Mouse (Mus musculus): ENCODE data around the gene Pde3b. TPM values are rescaled to one million over a fixed set of nuclear protein-coding genes. Genes with fewer than 3 reads are reported as not detected.

The Pde3b gene
- total RNA-seq, 1 experiment = 5.9 TPM

- Histone ChIP-seq H3K4me3 (ENCODE audit: insufficient read depth in 1 of 2, low read depth in 1 of 2, low read length in 2 of 2, poor library complexity in 1 of 2, severe bottlenecking in 1 of 2) (no peak overlapping the region), H3K4me1 (ENCODE audit: control insufficient read depth in 2 of 2, insufficient read depth in 2 of 2, low read length in 2 of 2, poor library complexity in 1 of 2) (peaks cover 2% of the 10 kb centered on the region in 2 experiments; a peak in 2 of 4 replicates), H3K9me3 (ENCODE audit: control insufficient read depth, insufficient read depth, low read depth, low read length) (no peaks in the 10 kb centered on the region), H3K27ac (ENCODE audit: insufficient read depth, low read depth, low read length, poor library complexity, severe bottlenecking) (no peak overlapping the region), H3K36me3 (ENCODE audit: control insufficient read depth, insufficient read depth, low read length, poor library complexity, severe bottlenecking) (no peaks in the 10 kb centered on the region), H3K9ac (ENCODE audit: insufficient read depth, low read depth, low read length, poor library complexity, severe bottlenecking) (no peak overlapping the region)
- DNase-seq (ENCODE audit: low read depth, low spot score) = no peak
- no peak for TF ChIP-seq CHD2 (IDR thresholded peaks at IDR 0.05; ENCODE audit: low read depth, low read length)
- TF ChIP-seq HCFC1 (IDR thresholded peaks at IDR 0.05; ENCODE audit: borderline replicate concordance, insufficient read depth, low read length) = no peak
- no peak for TF ChIP-seq ZC3H11A (IDR thresholded peaks at IDR 0.05; ENCODE audit: borderline replicate concordance, low read depth, low read length)
- no peak for TF ChIP-seq MAFK (IDR thresholded peaks at IDR 0.05; ENCODE audit: insufficient read depth, low read depth, low read length)
- no peak for TF ChIP-seq ZNF384 (IDR thresholded peaks at IDR 0.05; ENCODE audit: low read depth, low read length)
- in situ Hi-C loops (cut with MboI; ENCODE audit: low sequenced_read_pairs in 2 of 2, unreplicated experiment in 2 of 2) = no loop called here
Observed at GRCm38 (mm10) chr7:114480196-114480989, 65.3 kb downstream of the Pde3b start.

GRCm38 (mm10) chr7:114481008-114481407 is 65.9 kb downstream of the Pde3b start:
- H3K9ac ChIP-seq (ENCODE audit: insufficient read depth, low read depth, low read length, poor library complexity, severe bottlenecking) = no peak overlapping the region
- peaks cover 2% of the 10 kb centered on the region in 2 experiments; a peak in 2 of 4 replicates for H3K4me1 ChIP-seq (ENCODE audit: control insufficient read depth in 2 of 2, insufficient read depth in 2 of 2, low read length in 2 of 2, poor library complexity in 1 of 2)
- TF ChIP-seq MAFK (IDR thresholded peaks at IDR 0.05; ENCODE audit: insufficient read depth, low read depth, low read length) (no peak), ZNF384 (IDR thresholded peaks at IDR 0.05; ENCODE audit: low read depth, low read length) (no peak), ZC3H11A (IDR thresholded peaks at IDR 0.05; ENCODE audit: borderline replicate concordance, low read depth, low read length) (no peak), HCFC1 (IDR thresholded peaks at IDR 0.05; ENCODE audit: borderline replicate concordance, insufficient read depth, low read length) (no peak), CHD2 (IDR thresholded peaks at IDR 0.05; ENCODE audit: low read depth, low read length) (no peak)
- H3K27ac ChIP-seq (ENCODE audit: insufficient read depth, low read depth, low read length, poor library complexity, severe bottlenecking) = no peak overlapping the region
- no peaks in the 10 kb centered on the region for H3K36me3 ChIP-seq (ENCODE audit: control insufficient read depth, insufficient read depth, low read length, poor library complexity, severe bottlenecking)
- H3K4me3 ChIP-seq (ENCODE audit: insufficient read depth in 1 of 2, low read depth in 1 of 2, low read length in 2 of 2, poor library complexity in 1 of 2, severe bottlenecking in 1 of 2) = no peak overlapping the region
- no peaks in the 10 kb centered on the region for H3K9me3 ChIP-seq (ENCODE audit: control insufficient read depth, insufficient read depth, low read depth, low read length)
- no peak for DNase-seq (ENCODE audit: low read depth, low spot score)
- in situ Hi-C loops (cut with MboI; ENCODE audit: low sequenced_read_pairs in 2 of 2, unreplicated experiment in 2 of 2) = no loop called here

- Histone ChIP-seq H3K36me3 (ENCODE audit: control insufficient read depth, insufficient read depth, low read length, poor library complexity, severe bottlenecking) (no peaks in the 10 kb centered on the region), H3K9me3 (ENCODE audit: control insufficient read depth, insufficient read depth, low read depth, low read length) (no peaks in the 10 kb centered on the region), H3K9ac (ENCODE audit: insufficient read depth, low read depth, low read length, poor library complexity, severe bottlenecking) (no peak overlapping the region), H3K4me3 (ENCODE audit: insufficient read depth in 1 of 2, low read depth in 1 of 2, low read length in 2 of 2, poor library complexity in 1 of 2, severe bottlenecking in 1 of 2) (no peak overlapping the region), H3K4me1 (ENCODE audit: control insufficient read depth in 2 of 2, insufficient read depth in 2 of 2, low read length in 2 of 2, poor library complexity in 1 of 2) (peaks cover 2% of the 10 kb centered on the region in 2 experiments; a peak in 2 of 4 replicates), H3K27ac (ENCODE audit: insufficient read depth, low read depth, low read length, poor library complexity, severe bottlenecking) (no peak overlapping the region)
- in situ Hi-C loops (cut with MboI; ENCODE audit: low sequenced_read_pairs in 2 of 2, unreplicated experiment in 2 of 2) = no loop called here
- no peak for DNase-seq (ENCODE audit: low read depth, low spot score)
- TF ChIP-seq HCFC1 (IDR thresholded peaks at IDR 0.05; ENCODE audit: borderline replicate concordance, insufficient read depth, low read length) (no peak), CHD2 (IDR thresholded peaks at IDR 0.05; ENCODE audit: low read depth, low read length) (no peak), ZNF384 (IDR thresholded peaks at IDR 0.05; ENCODE audit: low read depth, low read length) (no peak), MAFK (IDR thresholded peaks at IDR 0.05; ENCODE audit: insufficient read depth, low read depth, low read length) (no peak), ZC3H11A (IDR thresholded peaks at IDR 0.05; ENCODE audit: borderline replicate concordance, low read depth, low read length) (no peak)
Observed at GRCm38 (mm10) chr7:114481429-114481931, 66.4 kb downstream of the Pde3b start.

DNA sequence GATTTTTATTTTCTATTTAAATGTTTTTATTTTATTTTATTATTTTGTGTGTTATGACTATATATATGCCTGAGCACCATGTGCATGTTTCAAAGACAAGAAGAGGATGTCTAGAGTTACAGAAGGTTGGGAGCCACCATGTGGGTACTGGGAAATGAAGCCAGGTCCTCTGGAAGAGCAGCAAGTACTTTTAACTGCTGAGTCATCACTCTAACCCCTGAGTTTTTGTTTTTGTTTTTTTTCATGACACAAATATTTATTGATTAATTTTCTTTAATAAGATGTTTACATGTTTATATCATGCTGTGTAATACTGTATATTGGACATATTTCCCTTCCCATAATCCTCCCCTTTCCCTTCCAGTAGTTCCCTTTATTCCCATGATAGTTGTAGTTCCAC is 77.5 kb downstream of the Pde3b start:
- TF ChIP-seq MAFK (IDR thresholded peaks at IDR 0.05; ENCODE audit: insufficient read depth, low read depth, low read length) = peak; percentile 83
- no peak for TF ChIP-seq ZNF384 (IDR thresholded peaks at IDR 0.05; ENCODE audit: low read depth, low read length)
- no peak for DNase-seq (ENCODE audit: low read depth, low spot score)
- H3K4me3 ChIP-seq (ENCODE audit: insufficient read depth in 1 of 2, low read depth in 1 of 2, low read length in 2 of 2, poor library complexity in 1 of 2, severe bottlenecking in 1 of 2) = no peak overlapping the region
- H3K27ac ChIP-seq (ENCODE audit: insufficient read depth, low read depth, low read length, poor library complexity, severe bottlenecking) = no peak overlapping the region
- in situ Hi-C loops (cut with MboI; ENCODE audit: low sequenced_read_pairs in 2 of 2, unreplicated experiment in 2 of 2) = no loop called here
- H3K9ac ChIP-seq (ENCODE audit: insufficient read depth, low read depth, low read length, poor library complexity, severe bottlenecking) = no peak overlapping the region
- no peaks in the 10 kb centered on the region for H3K4me1 ChIP-seq (ENCODE audit: control insufficient read depth in 2 of 2, insufficient read depth in 2 of 2, low read length in 2 of 2, poor library complexity in 1 of 2)
- H3K36me3 ChIP-seq (ENCODE audit: control insufficient read depth, insufficient read depth, low read length, poor library complexity, severe bottlenecking) = no peaks in the 10 kb centered on the region
- H3K9me3 ChIP-seq (ENCODE audit: control insufficient read depth, insufficient read depth, low read depth, low read length) = no peaks in the 10 kb centered on the region

Measured in ES-E14 (cell line).